Mouse (Mus musculus): ENCODE data around the gene Usf1. TPM values are rescaled to one million over a fixed set of nuclear protein-coding genes. Genes with fewer than 3 reads are reported as not detected.
A peak's percentile ranks its signal among the peaks of the same experiment; 100 is the strongest.

The Usf1 gene
- total and polyA plus RNA-seq, 3 experiments = 37.4 to 73.7 (median 54.9) TPM

DNA sequence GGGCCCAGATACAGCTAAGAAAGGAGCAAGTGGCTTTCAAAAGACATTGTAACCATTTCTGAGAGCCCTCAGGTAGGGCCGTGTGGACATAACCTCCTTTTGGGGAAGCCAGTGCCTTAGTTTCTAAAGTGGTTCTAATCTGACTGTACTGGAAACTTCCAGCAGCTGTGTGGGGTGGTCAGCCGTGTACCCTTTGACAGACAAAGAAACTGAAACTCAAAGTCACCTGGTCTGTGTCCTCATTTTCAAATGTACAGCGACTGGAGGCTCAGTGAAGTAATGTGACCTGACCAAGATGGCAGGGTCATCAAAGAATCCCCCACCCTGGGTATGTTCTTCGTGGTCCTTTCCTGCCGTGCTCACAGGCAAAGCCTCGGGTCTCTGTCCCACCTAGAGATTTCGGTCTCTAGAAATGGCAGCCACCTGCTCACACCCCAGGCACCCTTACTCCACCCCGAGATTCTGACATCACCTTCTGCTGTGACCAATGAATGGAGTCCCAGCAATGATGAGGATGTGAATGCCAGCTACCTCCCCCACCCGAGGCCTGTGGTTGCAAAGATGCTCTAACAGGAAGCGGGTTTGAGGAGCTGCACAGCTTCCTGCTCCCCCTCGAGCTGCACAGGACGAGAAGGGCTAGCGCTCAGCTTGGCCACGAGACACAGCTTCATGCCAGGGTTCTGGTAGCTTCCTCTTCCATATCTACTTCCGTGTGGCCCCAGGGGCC, 22.6 kb upstream of the Usf1 start, which contains the start of gene Arhgap30 (continued):
- no peak for TF ChIP-seq ZKSCAN1 (IDR thresholded peaks at IDR 0.05; ENCODE audit: borderline replicate concordance, low read depth, low read length)
- peak; percentile 47 for TF ChIP-seq MAX (IDR thresholded peaks at IDR 0.05; ENCODE audit: low read length)
- TF ChIP-seq MAFK (IDR thresholded peaks at IDR 0.05; ENCODE audit: insufficient replicate concordance, low read length) = 0 out of 2 replicates have a peak, but pooled peaks have one; percentile 64
- TF ChIP-seq ZC3H11A (IDR thresholded peaks at IDR 0.05; ENCODE audit: low read depth, low read length) = no peak
- TF ChIP-seq ZNF384 (IDR thresholded peaks at IDR 0.05; ENCODE audit: low read depth, low read length) = no peak
- TF ChIP-seq ZMIZ1 (IDR thresholded peaks at IDR 0.05; ENCODE audit: low read depth, low read length) = peak; percentile 19; the same call in 1 of the 2 replicates
- TF ChIP-seq TCF12 (IDR thresholded peaks at IDR 0.05; ENCODE audit: low read depth, low read length) = peak; percentile 95
- TF ChIP-seq NELFE (IDR thresholded peaks at IDR 0.05; ENCODE audit: low read depth, low read length) = peak; percentile 67
- TF ChIP-seq E2F4 (IDR thresholded peaks at IDR 0.05; ENCODE audit: insufficient replicate concordance, low read depth, low read length) = 0 out of 2 replicates have a peak, but pooled peaks have one; percentile 17
- peak; percentile 85 for TF ChIP-seq BHLHE40 (IDR thresholded peaks at IDR 0.05; ENCODE audit: low read depth, low read length)
- TF ChIP-seq RCOR1 (conservative IDR thresholded peaks at IDR 0.05; ENCODE audit: low read depth, low read length) = peak; percentile 69; the same call in 1 of the 2 replicates
- TF ChIP-seq SIN3A (IDR thresholded peaks at IDR 0.05; ENCODE audit: low read length) = peak; percentile 97
- TF ChIP-seq CHD1 (IDR thresholded peaks at IDR 0.05; ENCODE audit: low read depth, low read length) = peak; percentile 90; the same call in 1 of the 2 replicates
- peak; percentile 69 for TF ChIP-seq MEF2A (IDR thresholded peaks at IDR 0.05; ENCODE audit: borderline replicate concordance, low read depth, low read length)
- TF ChIP-seq JUND (conservative IDR thresholded peaks at IDR 0.05; ENCODE audit: low read depth, low read length) = peak; percentile 82; the same call in 1 of the 2 replicates
- TF ChIP-seq SMC3 (IDR thresholded peaks at IDR 0.05; ENCODE audit: low read depth, low read length) = no peak
- no peak for TF ChIP-seq RAD21 (IDR thresholded peaks at IDR 0.05; ENCODE audit: low read depth, low read length)
- peak; percentile 97 for TF ChIP-seq IRF4 (IDR thresholded peaks at IDR 0.05; ENCODE audit: low read depth, low read length)

DNA sequence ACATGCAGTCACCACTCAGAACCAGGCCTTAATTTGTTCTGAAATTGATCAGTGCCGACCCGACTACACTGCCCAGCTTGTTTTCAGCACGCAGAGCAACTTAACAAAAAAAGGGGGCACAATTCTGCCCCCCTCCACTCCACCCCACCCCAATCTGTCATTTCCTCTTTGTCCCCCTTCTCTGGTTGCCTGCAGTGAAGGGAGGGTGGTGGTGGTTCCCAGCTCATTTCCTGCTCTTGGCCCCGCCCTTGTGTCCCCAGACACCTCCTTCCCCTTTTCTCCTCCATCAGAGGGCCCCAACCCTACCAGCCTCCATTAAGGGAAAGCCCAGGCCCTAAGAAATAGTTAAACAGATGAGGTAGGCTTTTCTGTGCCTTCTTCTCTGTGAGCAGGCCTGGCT, 21.0 kb upstream of the Usf1 start:
- H3K4me1 ChIP-seq (ENCODE audit: control insufficient read depth in 1 of 2, insufficient read depth in 2 of 2) = peaks cover 27 to 66% of the 10 kb centered on the region in 2 experiments
- in situ Hi-C loops (cut with MboI; ENCODE audit: low pct_ligation_motif_present, low pct_unique_long_range_greater_than_20kb, low sequenced_read_pairs) (no loop called here), dilution Hi-C loops (cut with MboI; ENCODE audit: extremely low pct_ligation_motif_present, extremely low pct_unique_long_range_greater_than_20kb, low sequenced_read_pairs) (no loop called here)
- H3K4me3 ChIP-seq (replicated peaks in 1 of 3; ENCODE audit: low read depth in 2 of 3, low read length in 2 of 3, poor library complexity in 1 of 3) = peak overlapping the region; percentile 70 to 96 (median 88)
- H3K9ac ChIP-seq (ENCODE audit: insufficient read depth, low read depth) = peak overlapping the region; percentile 93
- DNase-seq (ENCODE audit: extremely low read depth) = peak; percentile 91
- peak overlapping the region; percentile 85 for H3K27ac ChIP-seq (ENCODE audit: insufficient read depth, low read depth)
- TF ChIP-seq SIN3A (IDR thresholded peaks at IDR 0.05; ENCODE audit: low read length) (peak; percentile 86), NRF1 (IDR thresholded peaks at IDR 0.05; ENCODE audit: low read depth, low read length) (no peak), POLR2A (IDR thresholded peaks at IDR 0.05; ENCODE audit: low read depth, low read length) (peak; percentile 58), TCF12 (IDR thresholded peaks at IDR 0.05; ENCODE audit: low read depth, low read length) (peak; percentile 40; the same call in 1 of the 2 replicates), NELFE (IDR thresholded peaks at IDR 0.05; ENCODE audit: low read depth, low read length) (0 out of 2 replicates have a peak, but pooled peaks have one; percentile 24), TBP (conservative IDR thresholded peaks at IDR 0.05; ENCODE audit: low read depth, low read length) (0 out of 2 replicates have a peak, but pooled peaks have one; percentile 52), CTCF (conservative IDR thresholded peaks at IDR 0.05 in 1 of 2, IDR thresholded peaks at IDR 0.05 in 1 of 2; ENCODE audit: low read depth in 2 of 2, low read length in 2 of 2) (no peak), MAZ (IDR thresholded peaks at IDR 0.05; ENCODE audit: low read depth, low read length) (peak; percentile 94), HCFC1 (IDR thresholded peaks at IDR 0.05; ENCODE audit: low read depth, low read length) (peak; percentile 67), MAFK (IDR thresholded peaks at IDR 0.05; ENCODE audit: insufficient replicate concordance, low read length) (no peak), ZKSCAN1 (IDR thresholded peaks at IDR 0.05; ENCODE audit: borderline replicate concordance, low read depth, low read length) (no peak), MYC (IDR thresholded peaks at IDR 0.05; ENCODE audit: low read depth, low read length) (0 out of 2 replicates have a peak, but pooled peaks have one; percentile 4), ELF1 (IDR thresholded peaks at IDR 0.05; ENCODE audit: low read depth, low read length) (peak; percentile 72)
- peaks cover 22 to 38% of the 10 kb centered on the region in 2 experiments for H3K36me3 ChIP-seq (replicated peaks in 1 of 2; ENCODE audit: control insufficient read depth in 1 of 2, insufficient read depth in 1 of 2, low read length in 1 of 2)
- no peaks in the 10 kb centered on the region for H3K9me3 ChIP-seq (replicated peaks; ENCODE audit: low read length)
- no peaks in the 10 kb centered on the region for H3K27me3 ChIP-seq (replicated peaks)
- H3K4me2 ChIP-seq (ENCODE audit: insufficient read depth, low read depth, poor library complexity, severe bottlenecking) = peak overlapping the region; percentile 63
- peaks cover 56% of the 10 kb centered on the region for H3K79me2 ChIP-seq (replicated peaks; ENCODE audit: control insufficient read depth, extremely low read depth, insufficient read depth, poor library complexity, severe bottlenecking)
